Mouse (Mus musculus): ENCODE measurements around the gene Ninj1.

DNA sequence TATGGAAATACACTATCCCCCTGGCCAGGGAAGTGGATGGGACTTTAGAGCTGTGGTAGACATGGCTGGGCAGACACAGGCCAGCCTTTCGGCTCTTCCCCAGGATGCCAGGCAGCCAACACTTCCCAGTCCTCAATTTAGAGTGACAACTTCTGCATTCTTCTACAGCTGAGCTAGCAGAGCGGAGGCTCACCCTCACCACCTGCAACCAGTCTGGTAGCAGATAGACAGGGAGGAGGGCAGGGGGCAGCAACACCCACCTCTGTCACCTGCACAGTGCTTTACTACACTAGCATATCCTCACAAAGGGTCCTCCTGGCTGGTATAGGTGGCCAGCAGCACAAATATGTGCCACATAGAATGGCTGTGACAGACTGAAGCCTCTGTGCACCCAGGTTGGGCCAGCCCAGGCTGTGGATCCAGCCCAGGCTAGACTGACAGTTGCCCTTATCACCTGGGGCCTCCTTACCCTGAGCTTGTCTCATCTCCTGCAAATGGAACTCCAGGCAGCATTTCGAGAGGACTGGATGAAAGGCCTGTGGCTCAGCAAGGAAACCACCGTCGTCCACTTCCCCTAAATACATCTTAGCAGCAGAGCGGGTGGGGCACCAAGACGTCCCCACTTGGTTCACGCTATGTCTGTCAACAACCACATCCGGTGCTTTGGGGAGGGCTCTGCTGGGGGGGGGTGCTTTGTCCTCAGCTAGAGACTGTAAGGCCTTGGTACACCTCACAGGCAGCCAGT is 55.2 kb downstream of the Ninj1 start:
- no peak for TF ChIP-seq POLR2A (IDR thresholded peaks at IDR 0.05; ENCODE audit: insufficient read depth, low read depth, low read length)
- no peak for TF ChIP-seq CTCF (IDR thresholded peaks at IDR 0.05; ENCODE audit: insufficient read depth, low read depth, low read length)
